Mouse (Mus musculus) left cerebral cortex, postnatal 14 days (tissue): ENCODE results near the gene Havcr2. TPM values are rescaled to one million over a fixed set of nuclear protein-coding genes. Genes with fewer than 3 reads are reported as not detected.
"Not testable (repeated sequence)": the region's sequence is repeated elsewhere in the genome, so short reads cannot be mapped to it uniquely, and the experiment has no call there.

Experiments used
- DNase-seq, 2 experiments: peaks; one replicate each; pipeline ENCODE4 v3.0.0; 2021 to 2022; ENCODE audit warnings: low spot score in 2 of 2, mixed read lengths in 1 of 2
- intact Hi-C: fragments of 180-260 bp; cut with DNase I; formaldehyde crosslinking; loops from one replicate; pipeline ENCODE4 v1.15.1; 2025
- long read RNA-seq, 2 experiments: library from polyadenylated mRNA; stranded (forward); transcript quantifications; one replicate each; pipeline ENCODE4 v2.0.0; 2021
- total RNA-seq, 2 experiments: library from RNA; stranded (reverse); gene quantifications; 2 replicates each; pipeline ENCODE4 v1.2.3; 2021

Havcr2 gene
- total RNA-seq: 1 to 10 TPM; 1.1 to 1.7 TPM
- long read RNA-seq, experiment 1, partial matches to known transcripts: 1 of 7 reads
- long read RNA-seq, experiment 1, other reads (novel, unspliced or antisense): 5 of 7 reads
- long read RNA-seq, experiment 2, partial matches to known transcripts: 0 of 5 reads
- long read RNA-seq, experiment 2, other reads (novel, unspliced or antisense): 2 of 5 reads

DNA sequence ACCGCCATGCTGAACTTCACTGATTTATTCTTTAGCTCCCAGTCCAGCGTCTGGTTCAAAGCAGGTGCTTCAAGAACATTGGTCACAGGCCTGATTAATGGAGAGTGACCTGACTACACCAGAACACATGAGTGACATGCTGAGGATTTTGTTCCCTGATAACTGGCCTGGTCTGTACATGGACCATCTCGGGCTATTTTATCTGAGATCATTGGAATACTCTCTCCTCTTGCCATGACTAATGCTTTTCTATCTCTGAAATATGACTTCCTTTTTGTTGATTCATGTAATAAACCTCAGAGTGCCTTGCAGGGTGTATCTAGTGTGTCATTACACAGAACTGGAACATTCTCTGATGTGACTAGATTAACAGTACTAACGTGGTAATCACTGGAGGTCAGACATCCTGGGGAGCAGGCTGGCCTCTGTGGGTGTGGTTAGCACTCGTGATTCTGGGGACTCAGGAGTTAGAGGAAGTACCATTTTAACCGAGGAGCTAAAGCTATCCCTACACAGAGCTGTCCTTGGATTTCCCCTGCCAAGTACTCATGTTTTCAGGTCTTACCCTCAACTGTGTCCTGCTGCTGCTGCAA is at the start of gene Havcr2:
Havcr2 (plus strand) TSS at position 483 of the 593 bp plus-strand sequence.
- intact Hi-C loops: no loop called here
- DNase-seq: no peak

DNA sequence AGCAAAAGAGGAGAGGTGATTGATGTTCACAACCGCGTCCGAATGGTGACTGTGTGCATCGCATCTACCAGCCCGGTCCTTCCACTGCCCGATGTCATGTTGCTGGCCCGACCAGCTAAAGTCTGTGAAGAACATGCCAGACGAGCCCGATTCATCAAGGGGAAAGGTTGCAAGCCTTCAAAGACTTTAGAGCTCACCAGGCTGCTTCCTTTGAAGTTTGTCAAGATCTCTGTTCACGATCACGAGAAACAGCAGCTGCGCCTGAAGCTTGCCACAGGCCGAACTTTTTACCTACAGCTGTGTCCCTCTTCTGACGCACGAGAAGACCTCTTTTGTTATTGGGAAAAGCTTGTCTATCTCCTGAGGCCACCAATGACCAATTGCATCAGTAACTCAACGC is 49.7 kb upstream of the Havcr2 start:
- no peak for DNase-seq
- intact Hi-C loops: no loop called here

DNA sequence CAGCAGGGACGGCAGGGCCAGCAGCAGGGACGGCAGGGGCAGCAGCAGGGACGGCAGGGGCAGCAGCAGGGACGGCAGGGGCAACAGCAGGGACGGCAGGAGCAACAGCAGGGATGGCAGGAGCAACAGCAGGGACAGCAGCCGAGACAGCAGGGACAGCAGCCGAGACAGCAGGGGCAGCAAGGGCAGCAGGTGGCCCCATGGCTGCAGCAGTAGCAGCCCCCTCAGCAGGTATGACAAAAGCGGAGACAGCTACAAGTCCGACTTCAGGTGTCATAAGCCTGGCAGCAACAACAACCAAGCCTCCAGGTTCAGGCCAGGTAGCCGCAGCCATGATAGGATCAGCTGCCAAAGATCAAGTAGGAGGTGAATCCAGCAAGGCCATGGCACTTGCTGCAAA is 48.0 kb upstream of the Havcr2 start:
- DNase-seq: no peak
- intact Hi-C loops: no loop called here

DNA sequence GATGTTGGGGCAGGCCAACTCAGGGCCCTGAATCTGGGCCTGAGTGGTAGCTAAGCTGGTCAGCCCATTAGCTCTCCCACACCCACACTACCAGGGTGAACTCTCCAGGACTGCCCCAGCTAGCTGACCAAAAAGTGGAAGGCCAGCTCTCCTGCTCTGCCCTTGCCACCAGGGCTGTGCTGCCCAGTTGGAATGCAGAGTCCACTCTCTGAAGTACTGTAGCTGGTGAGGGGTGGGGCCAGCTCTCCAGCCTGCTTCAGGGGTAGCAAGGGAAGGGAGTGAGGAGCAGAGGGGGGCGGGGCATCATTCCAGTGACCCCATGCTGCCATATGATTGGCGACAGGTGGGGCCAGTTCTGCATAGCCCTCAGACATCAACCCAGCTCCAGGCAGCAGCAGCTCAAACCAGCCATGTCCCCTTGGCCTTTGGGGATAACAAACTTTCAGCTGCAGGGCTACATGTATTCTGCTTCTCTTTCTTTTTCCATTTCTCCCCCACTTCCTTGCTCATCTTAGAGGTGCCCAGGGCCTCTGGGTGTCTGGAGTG is 44.6 kb upstream of the Havcr2 start:
- intact Hi-C loops: no loop called here
- DNase-seq: no peak

DNA sequence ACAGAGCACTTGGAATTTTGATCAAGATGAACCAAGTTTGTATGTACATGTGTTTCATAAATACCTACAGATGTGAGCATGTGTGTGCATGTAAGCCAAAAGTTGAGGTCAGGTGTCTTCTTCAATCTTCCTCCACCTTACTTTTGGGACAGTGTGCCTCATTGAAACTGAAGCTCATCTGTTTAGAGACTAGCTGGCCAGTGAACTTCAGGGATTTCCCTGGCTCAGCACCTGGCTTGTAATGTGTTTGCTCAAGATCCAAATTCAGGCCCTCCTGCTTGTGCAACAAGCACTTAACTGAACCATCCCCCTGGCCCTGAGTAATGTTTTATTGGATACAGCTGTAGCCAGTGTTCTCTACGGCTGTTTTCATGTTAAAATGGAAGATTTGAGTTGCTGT is 36.3 kb upstream of the Havcr2 start:
- DNase-seq: no peak
- intact Hi-C loops: no loop called here

DNA sequence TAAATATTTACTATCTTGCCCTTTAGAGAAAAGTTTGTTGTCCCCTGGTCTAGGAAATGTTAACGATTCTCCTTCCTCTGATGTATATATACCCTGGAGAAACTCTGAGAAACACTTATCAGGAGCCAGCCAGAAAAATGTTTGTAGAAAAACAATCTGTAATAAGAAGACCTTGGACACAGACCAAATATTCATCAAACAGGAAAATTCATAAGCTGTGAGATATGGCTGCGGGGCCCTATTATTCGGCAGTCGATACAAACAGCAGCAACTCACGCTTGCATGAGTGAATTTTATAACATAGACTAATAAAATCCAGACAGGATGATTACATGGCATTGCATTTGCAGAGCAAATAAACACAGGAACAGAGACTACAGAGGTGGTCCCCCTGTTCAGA is 35.9 kb upstream of the Havcr2 start:
- intact Hi-C loops: no loop called here
- DNase-seq: no peak

DNA sequence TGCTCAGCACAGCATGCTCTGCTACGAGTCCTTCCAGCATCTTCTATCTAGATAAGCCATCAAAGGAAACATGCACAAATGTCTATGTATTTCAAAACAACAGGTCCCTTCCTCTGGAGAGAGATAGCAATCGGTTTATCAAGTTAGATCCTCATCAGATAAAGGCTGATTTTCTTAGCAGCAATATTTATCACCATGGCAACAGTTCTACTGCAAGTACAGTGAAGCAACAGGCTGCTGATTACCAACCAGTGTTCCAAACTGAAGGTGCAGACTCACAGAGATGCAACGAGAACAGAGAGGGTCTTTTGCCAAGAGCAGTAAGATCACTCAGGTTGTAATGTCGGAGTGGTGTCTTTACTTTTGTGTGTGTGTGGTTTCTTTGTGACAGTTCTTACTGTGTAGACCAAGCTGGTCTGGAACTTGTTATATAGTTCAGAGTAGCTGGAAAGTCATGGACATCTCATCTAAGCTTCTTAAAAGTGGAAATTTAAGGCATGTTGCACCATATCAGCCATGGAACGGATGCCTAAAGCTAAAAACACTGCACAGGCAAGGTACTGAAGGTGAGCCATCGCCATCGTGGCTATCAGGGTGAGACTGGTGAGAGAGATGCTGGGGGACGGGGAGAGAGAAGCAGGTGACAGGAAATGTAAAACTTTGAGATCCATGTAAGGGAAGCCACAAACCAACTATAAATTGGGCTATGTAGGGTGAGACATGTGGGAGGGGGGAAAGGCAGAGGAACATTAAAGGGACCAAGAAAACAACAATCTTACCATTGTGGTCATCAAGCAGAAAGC is 33.4 kb upstream of the Havcr2 start:
- no peak for DNase-seq
- intact Hi-C loops: no loop called here

DNA sequence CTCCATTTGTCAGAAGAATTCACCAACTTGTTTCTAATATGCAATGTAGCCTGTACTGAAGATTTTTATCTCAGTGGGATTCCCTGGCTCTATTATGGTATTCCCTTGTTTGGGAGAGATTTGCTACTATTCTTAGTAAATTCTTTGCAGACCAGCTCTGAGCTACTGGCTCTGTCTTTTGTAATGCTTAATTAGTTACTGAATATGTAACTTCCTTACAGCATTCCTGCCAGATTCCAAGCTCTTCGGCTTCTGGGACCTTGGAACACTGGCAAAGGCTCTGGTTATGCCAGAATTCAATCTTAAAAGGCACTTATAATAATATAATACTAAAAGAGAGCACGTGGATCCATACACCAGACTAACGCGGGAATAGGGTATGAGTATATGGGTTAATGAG is 26.6 kb upstream of the Havcr2 start:
- intact Hi-C loops, DNase-seq: not testable (repeated sequence)

DNA sequence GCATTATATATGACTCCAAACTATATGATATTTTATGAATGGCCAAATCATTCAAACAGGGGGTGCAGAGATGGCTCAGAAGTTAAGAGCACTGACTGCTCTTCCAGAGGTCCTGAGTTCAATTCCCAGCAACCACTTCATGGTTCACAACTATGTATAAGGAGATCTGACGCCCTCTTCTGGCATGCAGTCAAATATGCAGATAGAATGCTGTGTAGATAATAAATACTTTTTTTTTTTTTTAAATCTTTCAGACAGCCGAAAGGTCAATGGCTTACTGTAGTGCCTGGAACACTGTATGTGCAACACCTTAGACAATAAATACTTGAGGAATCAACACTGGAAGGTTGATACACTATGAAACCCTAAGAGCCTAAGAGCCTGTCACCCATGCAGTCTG is 24.6 kb upstream of the Havcr2 start:
- intact Hi-C loops: loop anchor here (5.0 kb wide), 2 partner anchors 118 to 163 kb away; partner anchors contain the start of gene Cyfip2
- DNase-seq: no peak

DNA sequence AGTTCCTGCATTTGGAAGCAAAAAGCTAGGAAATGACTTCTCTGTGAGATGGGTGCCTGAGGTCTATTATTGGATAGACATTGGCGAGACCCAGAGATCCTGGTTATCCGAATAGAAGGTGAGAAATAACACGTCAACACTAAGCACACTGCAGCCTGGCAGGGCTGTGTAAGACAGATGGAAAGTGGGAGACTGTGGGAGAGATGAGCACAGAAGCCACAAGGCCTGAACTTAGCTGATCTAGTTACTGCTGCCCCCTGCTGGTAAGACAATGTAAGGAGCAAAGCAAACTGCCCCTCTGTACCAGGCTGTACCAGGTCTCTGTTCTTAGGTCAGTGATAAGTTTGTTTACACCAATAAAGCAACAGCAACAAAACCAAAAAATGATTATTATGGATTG is 23.6 kb upstream of the Havcr2 start:
- intact Hi-C loops: loop anchor here (5.0 kb wide), 2 partner anchors 119 to 164 kb away; partner anchors contain the start of gene Cyfip2
- DNase-seq: peak; percentile 85 to 88

DNA sequence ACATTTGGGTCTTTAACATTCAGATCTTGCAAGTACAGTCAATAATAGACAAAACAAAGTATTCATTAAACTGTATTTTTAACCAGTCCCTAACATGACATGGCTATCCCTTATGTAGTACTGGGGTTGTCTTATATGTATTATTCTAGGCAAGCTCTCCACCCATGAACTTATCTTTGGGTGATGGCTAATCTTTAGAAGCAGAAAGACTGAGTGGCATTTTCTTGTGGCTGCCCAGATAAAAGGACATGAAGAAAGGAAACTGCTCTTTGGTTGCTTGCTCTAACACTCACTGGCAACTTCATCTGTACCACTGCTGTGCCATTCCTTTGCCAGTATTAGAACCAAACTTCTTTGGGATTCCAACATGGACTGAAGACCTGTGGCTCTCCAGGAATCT is 19.4 kb upstream of the Havcr2 start:
- DNase-seq: no peak
- intact Hi-C loops: loop anchor here (5.0 kb wide), 1 partner anchor 197 kb away; no protein-coding TSS in a partner anchor

DNA sequence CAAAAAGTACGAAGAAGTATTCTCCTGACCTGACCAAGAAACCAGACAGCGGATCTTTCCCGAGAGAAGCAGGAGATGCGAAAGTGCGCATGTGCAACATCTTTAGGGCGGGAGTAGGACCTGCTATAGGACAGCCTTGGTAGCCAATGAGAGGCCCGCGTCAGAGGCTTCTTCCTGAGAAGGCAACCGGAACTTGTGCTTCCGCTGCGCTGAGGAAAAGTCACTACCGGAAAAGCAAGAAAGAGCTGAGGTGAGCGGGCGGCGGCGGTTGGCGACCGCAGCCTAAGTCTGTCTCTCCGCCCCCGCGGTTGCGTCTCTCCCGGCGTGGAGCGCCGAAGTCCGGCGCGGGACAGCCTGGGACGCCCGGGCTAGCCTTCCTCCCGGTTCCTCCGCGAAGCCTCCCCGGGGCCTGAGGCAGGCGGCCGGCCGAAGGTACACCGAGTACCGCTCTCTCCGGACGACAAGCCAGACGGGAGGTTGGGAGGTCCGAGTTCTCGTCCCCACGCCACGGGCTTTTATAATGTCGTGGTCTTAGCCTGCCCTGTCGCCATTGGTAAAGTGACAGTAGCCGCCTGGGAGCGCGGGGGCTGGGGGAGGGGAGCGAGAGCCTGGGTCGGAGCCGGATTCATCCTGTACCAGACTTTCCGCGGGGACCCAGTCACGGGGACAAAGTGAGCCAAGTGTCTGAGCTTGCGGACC is 17.8 kb upstream of the Havcr2 start, which contains the start of gene Med7:
Med7 (plus strand) TSS at position 166 of the 699 bp plus-strand sequence.
- intact Hi-C loops: loop anchor here (5.0 kb wide), 1 partner anchor 195 kb away; no protein-coding TSS in a partner anchor

DNA sequence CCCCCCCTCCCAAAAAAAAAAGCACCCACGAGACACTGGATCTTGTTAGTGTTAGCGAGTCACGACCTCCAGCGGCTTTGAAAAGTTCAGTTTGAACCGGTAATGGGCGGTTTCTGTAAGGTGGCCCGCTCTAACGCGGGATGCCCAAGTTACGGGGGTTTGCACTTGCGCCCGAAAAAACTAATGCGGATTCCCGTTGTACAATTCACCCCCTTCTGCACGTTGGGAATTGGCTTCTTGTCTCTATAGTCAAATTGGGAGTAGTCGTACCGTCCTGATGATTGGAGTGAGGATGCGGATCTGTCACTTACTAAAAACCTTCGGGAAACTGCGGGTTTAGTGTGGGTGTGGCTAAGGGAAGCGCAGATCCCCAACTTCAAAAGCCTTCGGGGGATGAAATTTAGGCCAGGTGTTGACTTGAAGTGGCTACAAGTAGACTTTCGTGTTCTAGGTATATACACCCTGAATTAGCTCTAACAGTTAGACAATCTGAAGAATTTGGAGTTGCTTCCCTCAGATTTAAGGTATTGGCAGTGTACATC is 17.2 kb upstream of the Havcr2 start:
- no peak for DNase-seq
- intact Hi-C loops: loop anchor here (5.0 kb wide), 1 partner anchor 195 kb away; no protein-coding TSS in a partner anchor

More for the DNA sequence above, 17.8 kb upstream of the Havcr2 start, which contains the start of gene Med7:
- peak; percentile 95 to 97 for DNase-seq

DNA sequence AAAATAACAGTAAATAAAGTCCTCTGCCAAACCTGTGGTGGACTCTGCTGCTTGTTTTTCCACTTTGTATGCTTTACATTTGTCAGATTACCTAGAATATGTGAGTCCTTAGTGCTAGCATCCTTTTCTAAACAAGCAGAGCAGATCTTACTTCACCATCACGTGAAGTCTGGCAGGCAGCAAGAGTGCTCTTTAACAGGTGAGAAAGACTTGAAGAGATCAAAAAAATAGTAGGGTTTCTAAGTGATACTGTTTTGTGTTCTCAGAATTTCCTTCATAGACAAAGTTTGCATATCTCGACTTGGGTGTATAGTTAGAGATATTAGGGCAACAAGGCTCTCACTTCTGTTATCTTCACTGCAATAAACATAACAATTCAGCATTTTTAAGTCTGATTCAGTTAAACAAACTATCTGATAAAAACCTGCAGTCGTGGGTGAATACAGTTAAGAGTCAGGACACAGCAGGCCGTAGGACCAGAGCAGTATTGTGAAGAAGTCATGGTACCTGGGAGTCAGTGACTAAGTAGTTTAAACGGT is 15.7 kb upstream of the Havcr2 start:
- no peak for DNase-seq
- intact Hi-C loops: loop anchor here (5.0 kb wide), 1 partner anchor 193 kb away; no protein-coding TSS in a partner anchor

DNA sequence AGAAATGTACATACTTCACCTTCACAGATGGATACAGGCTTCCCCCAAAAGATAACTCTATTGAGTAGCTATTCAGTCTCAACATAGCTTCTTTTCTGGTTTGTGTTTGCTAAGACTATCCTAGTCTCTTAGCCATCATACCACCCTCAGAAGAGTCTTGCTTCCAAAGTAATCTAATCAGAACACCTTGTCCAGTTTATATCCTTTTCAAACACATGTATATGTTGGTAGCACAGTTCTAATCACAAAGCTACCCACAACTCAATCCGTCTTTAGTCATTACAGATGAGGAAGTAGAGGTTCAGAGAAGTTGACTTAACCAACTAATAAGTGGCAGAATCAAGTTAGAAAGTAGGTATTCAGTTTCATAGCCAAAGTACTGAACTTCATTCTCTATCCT is 13.0 kb upstream of the Havcr2 start:
- DNase-seq: no peak
- intact Hi-C loops: no loop called here

DNA sequence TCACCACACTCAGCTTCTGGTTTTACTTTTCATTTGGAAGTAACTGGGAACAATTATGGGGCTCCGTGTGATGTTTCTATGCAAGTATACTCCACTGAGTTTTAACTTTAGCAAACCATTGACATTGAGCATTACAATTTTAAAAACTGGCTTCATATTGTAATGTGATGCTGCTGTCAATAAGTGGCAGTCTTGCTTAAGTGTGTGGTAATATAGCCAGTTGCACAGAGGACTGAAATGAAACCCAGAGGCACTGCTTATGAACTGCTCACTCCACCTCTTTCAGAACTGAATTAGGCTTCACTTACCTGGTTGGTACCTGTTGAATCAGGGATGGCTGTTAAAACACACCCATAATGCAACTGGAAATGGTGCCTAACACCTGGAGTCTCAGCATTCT is 11.6 kb upstream of the Havcr2 start:
- intact Hi-C loops: no loop called here
- DNase-seq: no peak

DNA sequence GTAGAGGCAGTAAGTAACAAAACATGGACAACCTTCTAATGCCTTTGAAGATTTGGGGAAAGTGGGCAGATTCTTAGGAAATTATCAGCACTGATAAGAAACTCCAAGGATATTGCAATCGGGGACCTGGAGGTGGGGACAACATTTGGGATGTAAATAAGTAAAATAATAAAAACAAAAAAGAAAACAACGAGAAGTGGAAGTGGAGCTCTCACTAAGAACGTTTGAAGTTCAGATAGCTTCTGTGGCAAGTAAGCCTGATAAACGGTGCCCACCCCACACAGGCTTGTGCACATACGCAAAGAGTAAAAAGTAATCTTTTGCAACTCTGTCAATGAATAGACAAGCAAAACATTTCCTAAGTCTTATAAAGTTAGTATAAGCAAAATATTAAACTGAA is 10.8 kb upstream of the Havcr2 start:
- no peak for DNase-seq
- intact Hi-C loops: loop anchor here (2.0 kb wide), 1 partner anchor 289 kb away; no protein-coding TSS in a partner anchor

DNA sequence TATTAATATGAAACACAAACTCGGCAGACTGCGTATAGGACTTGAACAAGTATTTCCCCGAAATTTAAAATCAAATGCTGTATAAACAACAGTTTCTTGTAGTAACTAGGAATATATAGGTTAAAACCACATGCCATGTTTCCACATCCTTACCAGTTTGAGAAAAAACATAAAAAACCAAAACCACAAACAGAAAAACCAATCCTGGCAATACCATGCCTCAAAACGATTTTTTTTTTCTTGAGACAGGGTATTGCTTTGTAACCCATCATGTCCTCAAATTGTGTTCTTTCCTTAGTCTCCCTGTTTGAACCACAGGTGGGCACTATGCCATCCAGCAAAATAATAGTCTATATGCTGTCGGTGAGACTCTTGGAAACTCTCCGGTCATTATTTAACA is 8.6 kb upstream of the Havcr2 start:
- intact Hi-C loops: no loop called here
- no peak for DNase-seq
